Mouse (Mus musculus) erythroblast, embryonic 14.5 days (primary cell): ENCODE results near the gene Rbbp6.

Source experiments
- GATA1 ChIP-seq: IDR thresholded peaks from 2 replicates; pipeline ENCODE4 v1.6.1; 2012; ENCODE audit warnings: low read length, inconsistent platforms, mixed read lengths
- TAL1 ChIP-seq: IDR thresholded peaks from 3 replicates; pipeline ENCODE4 v1.6.1; 2012; ENCODE audit warnings: low read length, inconsistent platforms, mixed read lengths

- TF ChIP-seq GATA1 (no peak), TAL1 (no peak)
Observed at GRCm38 (mm10) chr7:122965386-122965785, at the start of gene Rbbp6.
